Mouse (Mus musculus) lung, adult 10 weeks (tissue): ENCODE results near the gene Gm10112. TPM values are rescaled to one million over a fixed set of nuclear protein-coding genes. Genes with fewer than 3 reads are reported as not detected.

Experiments
- polyA plus RNA-seq: library from polyadenylated mRNA; stranded (reverse); fragments of 350-450 nt; fragmentation: Illumina TruSeq; extraction: RNeasy Lipid Tissue Mini Kit (QIAGEN cat#74804); gene quantifications from one replicate; pipeline ENCODE4 v1.2.3, GENCODE M21; 2014; ENCODE audit warnings: low read depth, low replicate concordance; ENCODE audit not compliant: insufficient read depth

The Gm10112 gene
- polyA plus RNA-seq: not detected

GRCm38 (mm10) chrX:111168040-111168439 lies at the start of gene Gm10112:
Gene Gm10112 (plus strand): TSS chrX:111168340.

Other genes starting within 250 kb of the Gm10112 start
- gene Cylc1, start 57.9 kb upstream of the Gm10112 start, polyA plus RNA-seq: not detected